Mouse (Mus musculus): ENCODE results near the gene Doc2a.
"Not testable (repeated sequence)": the region's sequence is repeated elsewhere in the genome, so short reads cannot be mapped to it uniquely, and the experiment has no call there.

- TF ChIP-seq POLR2A (IDR thresholded peaks at IDR 0.05; ENCODE audit: borderline replicate concordance, extremely low read depth, low read depth, low read length); CTCF (IDR thresholded peaks at IDR 0.05; ENCODE audit: insufficient read depth, low read length): not testable (repeated sequence)
Observed at GRCm38 (mm10) chr7:126899781-126900180, 52.6 kb downstream of the Doc2a start.

Measured in lung, adult 2 months (tissue).